Mouse (Mus musculus) olfactory bulb, adult 2 months (tissue): ENCODE measurements around the gene Lrrc45.

Experiments
- CTCF ChIP-seq: fragments of 200-500 bp; IDR thresholded peaks from 2 replicates; pipeline ENCODE4 v1.5.1; 2012; ENCODE audit warnings: low read depth, mild to moderate bottlenecking, low read length, moderate library complexity; ENCODE audit not compliant: insufficient read depth
- POLR2A ChIP-seq: fragments of 200-500 bp; IDR thresholded peaks from 2 replicates; pipeline ENCODE4 v1.6.1; 2012; ENCODE audit warnings: mild to moderate bottlenecking, low read depth, low read length, moderate library complexity; ENCODE audit not compliant: insufficient read depth

DNA sequence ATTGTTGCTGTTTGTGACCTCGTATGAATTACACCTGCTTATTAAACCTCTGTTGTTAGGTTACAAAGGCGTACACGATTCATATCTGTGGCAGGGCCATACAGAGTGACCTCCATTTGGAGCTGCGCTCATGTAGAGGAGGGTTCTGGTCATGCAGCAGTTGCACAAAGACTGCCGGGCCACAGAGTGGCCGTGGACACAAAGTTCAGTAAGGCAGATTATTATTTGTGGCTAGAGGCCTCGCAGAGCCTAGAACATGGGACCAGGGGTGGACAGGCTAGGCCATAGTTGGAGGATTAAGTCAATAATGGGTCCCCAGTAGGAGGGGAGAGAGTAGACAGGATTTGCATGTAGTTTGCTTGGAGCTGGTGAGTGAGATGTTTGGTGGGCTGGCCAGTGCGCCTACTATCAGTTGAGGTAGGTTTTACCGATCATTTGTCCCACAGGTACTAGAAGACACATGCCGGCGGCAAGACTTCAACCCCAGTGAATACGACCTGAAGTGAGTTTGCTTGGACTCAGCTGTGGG, 40.1 kb upstream of the Lrrc45 start:
- TF ChIP-seq POLR2A (no peak), CTCF (no peak)
